Mouse (Mus musculus): ENCODE data around the gene Madcam1. TPM values are rescaled to one million over a fixed set of nuclear protein-coding genes. Genes with fewer than 3 reads are reported as not detected.

The Madcam1 gene
- polyA plus RNA-seq, 1 experiment from 2014 or later = 16.9 TPM

GRCm38 (mm10) chr10:79638486-79639204, 25.7 kb upstream of the Madcam1 start:
- Histone ChIP-seq H3K9ac (ENCODE audit: low read depth, low read length) (no peak overlapping the region), H3K27me3 (replicated peaks; ENCODE audit: control insufficient read depth, insufficient read depth, low read length) (peaks cover 31% of the 10 kb centered on the region), H3K9me3 (ENCODE audit: control insufficient read depth) (no peaks in the 10 kb centered on the region), H3K36me3 (ENCODE audit: control insufficient read depth, insufficient read depth) (no peaks in the 10 kb centered on the region), H3K27ac (ENCODE audit: low read depth, low read length) (no peak overlapping the region), H3K4me3 (ENCODE audit: low read depth, low read length) (peak overlapping the region; percentile 17; the same call in 1 of the 2 replicates), H3K4me1 (replicated peaks; ENCODE audit: control insufficient read depth, insufficient read depth, low read length) (no peaks in the 10 kb centered on the region), H3K4me2 (replicated peaks; ENCODE audit: low read depth) (peak overlapping the region; percentile 75)
- WGBS = 6% methylated on average over 23 of the region's 23 CpGs
- no peak for TF ChIP-seq CTCF (IDR thresholded peaks at IDR 0.05; ENCODE audit: low read depth)
- peak; percentile 24; the same call in 1 of the 2 replicates for ATAC-seq

- no peak for TF ChIP-seq CTCF (IDR thresholded peaks at IDR 0.05; ENCODE audit: low read depth)
- 70% methylated on average over 8 of the region's 8 CpGs for WGBS
- H3K4me2 ChIP-seq (replicated peaks; ENCODE audit: low read depth) = no peak within 1 kb of the TSS
These were observed 18.6 kb upstream of the Madcam1 start, which contains the start of gene Odf3l2 for GRCm38 (mm10) chr10:79645711-79646110. Gene Odf3l2, minus strand, starts transcription at chr10:79645738.

GRCm38 (mm10) chr10:79649070-79649751, 15.1 kb upstream of the Madcam1 start:
- Histone ChIP-seq H3K4me1 (replicated peaks; ENCODE audit: control insufficient read depth, insufficient read depth, low read length) (no peaks in the 10 kb centered on the region), H3K4me2 (replicated peaks; ENCODE audit: low read depth) (no peak overlapping the region), H3K9me3 (ENCODE audit: control insufficient read depth) (no peaks in the 10 kb centered on the region), H3K9ac (ENCODE audit: low read depth, low read length) (no peak overlapping the region), H3K27me3 (replicated peaks; ENCODE audit: control insufficient read depth, insufficient read depth, low read length) (no peaks in the 10 kb centered on the region), H3K36me3 (ENCODE audit: control insufficient read depth, insufficient read depth) (no peaks in the 10 kb centered on the region), H3K27ac (ENCODE audit: low read depth, low read length) (no peak overlapping the region), H3K4me3 (ENCODE audit: low read depth, low read length) (no peak overlapping the region)
- WGBS = 27% methylated on average over 7 of the region's 7 CpGs
- ATAC-seq = peak; percentile 60; the same call in 1 of the 2 replicates
- TF ChIP-seq CTCF (IDR thresholded peaks at IDR 0.05; ENCODE audit: low read depth) = peak; percentile 97

More at GRCm38 (mm10) chr10:79645711-79646110, 18.6 kb upstream of the Madcam1 start, which contains the start of gene Odf3l2:
- ATAC-seq = no peak
- Histone ChIP-seq H3K9ac (ENCODE audit: low read depth, low read length) (no peak within 1 kb of the TSS), H3K36me3 (ENCODE audit: control insufficient read depth, insufficient read depth) (no peaks in the 10 kb centered on the region), H3K4me3 (ENCODE audit: low read depth, low read length) (no peak within 1 kb of the TSS), H3K27me3 (replicated peaks; ENCODE audit: control insufficient read depth, insufficient read depth, low read length) (no peaks in the 10 kb centered on the region), H3K4me1 (replicated peaks; ENCODE audit: control insufficient read depth, insufficient read depth, low read length) (no peaks in the 10 kb centered on the region), H3K27ac (ENCODE audit: low read depth, low read length) (no peak within 1 kb of the TSS), H3K9me3 (ENCODE audit: control insufficient read depth) (no peaks in the 10 kb centered on the region)

GRCm38 (mm10) chr10:79652789-79653188, 11.6 kb upstream of the Madcam1 start:
- no peak overlapping the region for H3K27ac ChIP-seq (ENCODE audit: low read depth, low read length)
- TF ChIP-seq CTCF (IDR thresholded peaks at IDR 0.05; ENCODE audit: low read depth) = no peak
- H3K4me1 ChIP-seq (replicated peaks; ENCODE audit: control insufficient read depth, insufficient read depth, low read length) = no peaks in the 10 kb centered on the region
- WGBS = 81% methylated on average over 7 of the region's 7 CpGs
- no peak overlapping the region for H3K4me3 ChIP-seq (ENCODE audit: low read depth, low read length)
- ATAC-seq = no peak
- no peaks in the 10 kb centered on the region for H3K27me3 ChIP-seq (replicated peaks; ENCODE audit: control insufficient read depth, insufficient read depth, low read length)
- no peak overlapping the region for H3K4me2 ChIP-seq (replicated peaks; ENCODE audit: low read depth)
- no peak overlapping the region for H3K9ac ChIP-seq (ENCODE audit: low read depth, low read length)
- H3K36me3 ChIP-seq (ENCODE audit: control insufficient read depth, insufficient read depth) = no peaks in the 10 kb centered on the region
- H3K9me3 ChIP-seq (ENCODE audit: control insufficient read depth) = no peaks in the 10 kb centered on the region

- 13% methylated on average over 1 of the region's 1 CpGs for WGBS
- H3K4me2 ChIP-seq (replicated peaks; ENCODE audit: low read depth) = no peak overlapping the region
- H3K9me3 ChIP-seq (ENCODE audit: control insufficient read depth) = no peaks in the 10 kb centered on the region
- no peaks in the 10 kb centered on the region for H3K36me3 ChIP-seq (ENCODE audit: control insufficient read depth, insufficient read depth)
- no peaks in the 10 kb centered on the region for H3K27me3 ChIP-seq (replicated peaks; ENCODE audit: control insufficient read depth, insufficient read depth, low read length)
- H3K4me1 ChIP-seq (replicated peaks; ENCODE audit: control insufficient read depth, insufficient read depth, low read length) = no peaks in the 10 kb centered on the region
- TF ChIP-seq CTCF (IDR thresholded peaks at IDR 0.05; ENCODE audit: low read depth) = no peak
- no peak for ATAC-seq
- H3K4me3 ChIP-seq (ENCODE audit: low read depth, low read length) = no peak overlapping the region
- H3K9ac ChIP-seq (ENCODE audit: low read depth, low read length) = no peak overlapping the region
- no peak overlapping the region for H3K27ac ChIP-seq (ENCODE audit: low read depth, low read length)
These were observed 9.4 kb upstream of the Madcam1 start for GRCm38 (mm10) chr10:79654946-79655395.

GRCm38 (mm10) chr10:79658829-79659228, 5.5 kb upstream of the Madcam1 start:
- Histone ChIP-seq H3K4me2 (replicated peaks; ENCODE audit: low read depth) (no peak overlapping the region), H3K4me3 (ENCODE audit: low read depth, low read length) (no peak overlapping the region), H3K9me3 (ENCODE audit: control insufficient read depth) (no peaks in the 10 kb centered on the region), H3K36me3 (ENCODE audit: control insufficient read depth, insufficient read depth) (no peaks in the 10 kb centered on the region), H3K4me1 (replicated peaks; ENCODE audit: control insufficient read depth, insufficient read depth, low read length) (no peaks in the 10 kb centered on the region), H3K9ac (ENCODE audit: low read depth, low read length) (no peak overlapping the region), H3K27me3 (replicated peaks; ENCODE audit: control insufficient read depth, insufficient read depth, low read length) (no peaks in the 10 kb centered on the region), H3K27ac (ENCODE audit: low read depth, low read length) (no peak overlapping the region)
- peak; percentile 64 for TF ChIP-seq CTCF (IDR thresholded peaks at IDR 0.05; ENCODE audit: low read depth)
- WGBS = 18% methylated on average over 4 of the region's 4 CpGs
- ATAC-seq = no peak

Data from intestine, postnatal 0 days (tissue).